Mouse (Mus musculus) erythroblast, embryonic 14.5 days (primary cell): Measurements from ENCODE around the gene Limch1. TPM values are rescaled to one million over a fixed set of nuclear protein-coding genes. Genes with fewer than 3 reads are reported as not detected.

ENCODE experiments used
- H3K27me3 ChIP-seq: 2 replicates; pipeline ENCODE4 v1.6.1; 2012; ENCODE audit warnings: inconsistent platforms; ENCODE audit not compliant: control insufficient read depth
- H3K36me3 ChIP-seq: 2 replicates; pipeline ENCODE4 v1.6.1; 2012; ENCODE audit warnings: mild to moderate bottlenecking, inconsistent platforms; ENCODE audit not compliant: control insufficient read depth
- H3K4me1 ChIP-seq: 2 replicates; pipeline ENCODE4 v1.6.1; 2012; ENCODE audit warnings: inconsistent platforms; ENCODE audit not compliant: control insufficient read depth
- H3K4me3 ChIP-seq: replicated peaks from 2 replicates; pipeline ENCODE3; 2012; ENCODE audit warnings: moderate library complexity, mild to moderate bottlenecking, inconsistent platforms
- H3K9me3 ChIP-seq: 2 replicates; pipeline ENCODE4 v1.6.1; 2012; ENCODE audit warnings: low read length, inconsistent platforms, mixed read lengths; ENCODE audit not compliant: control insufficient read depth
- GATA1 ChIP-seq: IDR thresholded peaks from 2 replicates; pipeline ENCODE4 v1.6.1; 2012; ENCODE audit warnings: low read length, inconsistent platforms, mixed read lengths
- TAL1 ChIP-seq: IDR thresholded peaks from 3 replicates; pipeline ENCODE4 v1.6.1; 2012; ENCODE audit warnings: low read length, inconsistent platforms, mixed read lengths
- polyA plus RNA-seq: library from polyadenylated mRNA; stranded (reverse); fragments of >175 nt; gene quantifications from 2 replicates; pipeline ENCODE4 v1.2.3, GENCODE M21; 2012

Limch1 gene
- polyA plus RNA-seq, 1 experiment, result not detected

DNA sequence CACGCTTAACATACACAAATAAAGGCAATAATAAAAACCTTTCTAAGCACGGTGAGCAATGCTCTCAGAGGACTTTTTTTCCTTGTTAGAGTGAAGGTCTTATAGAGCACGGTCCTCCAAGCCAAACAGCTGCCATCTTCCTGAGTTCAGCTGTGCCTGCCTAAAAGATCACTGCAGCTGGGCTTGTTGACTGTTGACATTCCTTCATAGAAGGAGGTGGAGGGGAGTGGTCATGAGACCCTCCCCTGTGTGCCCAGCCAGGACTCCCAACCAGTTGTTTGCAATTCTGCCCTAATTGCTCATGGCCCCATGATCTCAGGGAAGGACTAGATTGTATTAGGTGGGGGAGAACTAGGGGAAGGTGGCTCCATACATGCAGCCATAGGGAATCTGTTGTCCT is 189.0 kb downstream of the Limch1 start:
- Histone ChIP-seq H3K4me1 (no peaks in the 10 kb centered on the region), H3K9me3 (no peaks in the 10 kb centered on the region), H3K36me3 (no peaks in the 10 kb centered on the region), H3K4me3 (no peak overlapping the region), H3K27me3 (no peaks in the 10 kb centered on the region)
- TF ChIP-seq GATA1, result no peak
- TF ChIP-seq TAL1, result no peak

DNA sequence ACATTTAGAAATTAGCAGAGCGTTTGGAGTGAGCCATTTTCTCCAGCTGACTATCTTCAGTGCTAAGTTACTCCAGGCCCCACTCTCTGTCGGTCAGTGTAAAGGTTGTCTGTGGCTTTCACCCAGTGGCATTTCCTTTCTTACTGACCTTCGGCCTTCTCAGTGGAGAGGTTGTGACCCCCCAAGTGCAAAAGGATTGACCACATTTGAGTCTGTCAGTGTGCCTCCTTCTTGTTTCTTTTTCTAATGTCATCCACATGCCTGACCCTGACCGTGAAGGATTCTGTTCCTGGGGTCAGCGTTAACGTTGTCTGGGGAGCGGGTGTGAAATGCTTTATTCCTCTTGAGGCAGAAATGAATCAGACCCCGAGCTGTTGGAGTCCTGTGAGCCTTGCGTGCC is 191.7 kb downstream of the Limch1 start:
- H3K9me3 ChIP-seq, result peaks cover 5% of the 10 kb centered on the region
- H3K4me3 ChIP-seq, result no peak overlapping the region
- H3K27me3 ChIP-seq, result no peaks in the 10 kb centered on the region
- TF ChIP-seq GATA1 (no peak), TAL1 (no peak)
- no peaks in the 10 kb centered on the region for H3K4me1 ChIP-seq
- no peaks in the 10 kb centered on the region for H3K36me3 ChIP-seq

DNA sequence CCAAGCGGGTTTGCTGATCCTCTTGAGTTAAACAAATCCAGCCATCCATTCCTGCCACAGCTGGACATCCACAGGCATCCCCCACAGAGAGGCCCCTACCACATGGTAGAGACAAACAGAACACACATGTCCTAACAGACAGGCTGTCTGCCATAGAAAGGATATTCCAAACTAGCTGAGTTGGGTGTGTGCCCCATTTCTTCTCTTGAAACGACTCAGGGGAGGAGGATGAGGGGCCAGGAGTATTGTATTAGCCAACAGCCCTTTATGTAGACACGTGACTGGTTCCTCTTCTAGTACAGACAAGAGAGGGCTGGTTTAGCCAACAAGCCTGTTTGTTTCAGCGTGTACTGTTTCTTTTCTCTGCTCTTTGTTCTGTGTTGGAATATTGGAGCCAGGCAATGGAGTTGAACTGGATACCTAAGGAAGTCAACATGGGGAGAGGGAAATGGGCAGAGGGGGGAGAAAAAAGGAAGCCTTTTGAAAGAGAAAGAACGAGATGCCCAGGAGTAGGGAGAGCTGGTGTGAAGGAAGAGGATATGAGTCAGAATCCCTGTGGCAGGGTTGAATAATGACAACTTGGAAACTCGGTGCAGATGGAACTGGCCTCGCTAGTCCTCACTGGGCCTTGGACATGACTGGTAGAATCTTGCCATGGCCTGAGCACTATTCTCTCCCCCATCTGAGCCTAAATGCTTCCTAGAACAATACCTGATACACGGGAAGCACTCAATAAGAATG is 196.3 kb downstream of the Limch1 start:
- Histone ChIP-seq H3K9me3 (peaks cover 7% of the 10 kb centered on the region), H3K4me1 (no peaks in the 10 kb centered on the region), H3K27me3 (no peaks in the 10 kb centered on the region), H3K4me3 (no peak overlapping the region), H3K36me3 (no peaks in the 10 kb centered on the region)
- TF ChIP-seq GATA1 (no peak), TAL1 (no peak)

DNA sequence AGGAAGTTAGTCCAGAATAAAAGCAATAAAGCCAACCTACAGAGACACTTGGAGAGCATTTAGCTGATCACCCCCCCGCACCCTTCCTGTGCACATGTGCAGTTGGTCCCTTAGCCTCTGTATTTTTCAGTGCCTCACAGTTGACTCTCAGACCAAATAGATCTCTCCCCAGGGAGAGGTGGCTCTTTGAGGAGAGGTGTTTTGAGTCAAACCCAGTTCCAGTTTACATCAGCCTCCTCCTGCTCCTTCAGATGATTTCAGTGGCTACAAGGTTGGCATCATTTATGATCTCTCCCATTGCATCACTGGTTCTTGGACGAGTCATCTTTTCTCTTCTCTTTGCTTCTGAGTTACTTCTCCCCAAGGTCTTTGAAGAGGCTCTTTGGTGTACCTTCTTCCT is 197.3 kb downstream of the Limch1 start:
- no peaks in the 10 kb centered on the region for H3K36me3 ChIP-seq
- H3K9me3 ChIP-seq, result peaks cover 7% of the 10 kb centered on the region
- H3K4me3 ChIP-seq, result no peak overlapping the region

DNA sequence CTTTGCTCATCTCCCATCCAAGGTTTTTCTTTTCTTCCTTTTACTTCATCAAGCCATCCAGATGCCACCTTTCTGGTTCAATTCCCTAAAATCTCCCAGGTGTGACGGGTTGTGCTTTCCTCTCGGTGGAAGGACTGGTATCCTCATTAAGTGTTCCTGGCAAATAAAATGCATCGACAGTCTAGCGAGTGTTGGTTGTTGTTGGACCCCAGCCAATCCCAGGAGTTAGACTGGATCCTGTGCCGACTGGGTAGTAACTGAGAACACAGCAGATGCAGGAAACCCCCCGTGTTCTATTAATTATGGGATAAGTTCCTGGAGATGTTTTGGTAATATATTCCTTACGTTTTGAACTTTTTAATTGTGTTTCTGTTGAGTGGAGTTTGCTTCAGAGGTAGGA is 197.9 kb downstream of the Limch1 start:
- Histone ChIP-seq H3K27me3 (no peaks in the 10 kb centered on the region), H3K4me3 (no peak overlapping the region), H3K36me3 (no peaks in the 10 kb centered on the region), H3K9me3 (peaks cover 7% of the 10 kb centered on the region), H3K4me1 (no peaks in the 10 kb centered on the region)
- TF ChIP-seq TAL1, result no peak
- no peak for TF ChIP-seq GATA1

More for the DNA sequence above, 197.3 kb downstream of the Limch1 start:
- TF ChIP-seq GATA1 (no peak), TAL1 (no peak)
- no peaks in the 10 kb centered on the region for H3K4me1 ChIP-seq
- H3K27me3 ChIP-seq, result no peaks in the 10 kb centered on the region

DNA sequence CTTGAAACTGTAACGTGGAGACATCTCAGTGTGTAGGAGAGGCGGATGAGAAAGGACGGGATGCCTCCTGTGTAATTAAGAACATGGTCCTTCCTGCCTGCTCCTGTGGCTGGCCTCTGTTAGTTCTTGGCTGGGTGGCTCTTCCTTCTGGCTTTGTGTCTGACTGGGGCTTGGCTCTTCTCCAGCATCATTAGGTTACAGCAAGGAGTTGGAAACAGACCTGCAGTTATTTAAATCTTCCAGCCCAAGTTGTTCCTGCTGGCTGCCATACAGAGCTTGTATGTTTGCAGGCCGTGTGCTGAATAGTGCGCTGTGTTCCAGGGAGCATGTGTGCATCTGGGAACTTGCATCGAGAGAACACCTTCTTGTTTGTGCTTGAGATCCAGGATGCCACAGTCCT is 202.3 kb downstream of the Limch1 start:
- no peaks in the 10 kb centered on the region for H3K36me3 ChIP-seq
- H3K9me3 ChIP-seq, result peaks cover 2% of the 10 kb centered on the region; the same call in 1 of the 2 replicates
- H3K4me3 ChIP-seq, result no peak overlapping the region
- H3K4me1 ChIP-seq, result no peaks in the 10 kb centered on the region
- H3K27me3 ChIP-seq, result no peaks in the 10 kb centered on the region
- TF ChIP-seq GATA1 (no peak), TAL1 (no peak)

DNA sequence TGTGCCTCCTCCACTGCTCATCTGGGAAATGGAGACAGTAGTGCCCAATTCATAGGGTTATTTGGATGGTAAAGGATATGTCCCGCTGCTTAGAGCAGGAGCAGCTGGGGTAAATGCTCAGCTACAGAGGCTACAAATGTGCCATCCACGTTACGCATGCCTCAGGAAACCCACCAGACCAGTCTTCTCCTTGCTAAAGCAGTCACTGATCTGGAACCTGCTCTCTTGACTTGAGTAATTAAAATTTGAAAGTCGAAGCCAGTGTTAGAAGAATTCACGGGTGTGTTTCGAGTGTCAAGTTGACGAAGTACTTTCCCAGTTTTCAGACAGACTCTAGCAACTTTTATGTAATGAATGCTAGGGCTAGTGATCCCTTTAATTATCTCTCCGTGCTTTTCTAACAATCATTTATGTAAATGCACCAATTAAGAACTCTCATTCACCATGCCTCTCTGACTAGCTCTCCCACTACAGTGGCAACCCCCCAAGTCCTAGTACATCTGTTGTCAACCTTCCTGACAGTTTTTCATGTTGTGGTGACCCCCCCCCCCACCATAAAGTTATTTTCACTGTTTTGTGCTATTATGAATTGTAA is 203.6 kb downstream of the Limch1 start:
- Histone ChIP-seq H3K4me3 (no peak overlapping the region), H3K4me1 (no peaks in the 10 kb centered on the region), H3K27me3 (no peaks in the 10 kb centered on the region), H3K36me3 (no peaks in the 10 kb centered on the region), H3K9me3 (peaks cover 2% of the 10 kb centered on the region; the same call in 1 of the 2 replicates)
- TF ChIP-seq TAL1 (no peak), GATA1 (no peak)

DNA sequence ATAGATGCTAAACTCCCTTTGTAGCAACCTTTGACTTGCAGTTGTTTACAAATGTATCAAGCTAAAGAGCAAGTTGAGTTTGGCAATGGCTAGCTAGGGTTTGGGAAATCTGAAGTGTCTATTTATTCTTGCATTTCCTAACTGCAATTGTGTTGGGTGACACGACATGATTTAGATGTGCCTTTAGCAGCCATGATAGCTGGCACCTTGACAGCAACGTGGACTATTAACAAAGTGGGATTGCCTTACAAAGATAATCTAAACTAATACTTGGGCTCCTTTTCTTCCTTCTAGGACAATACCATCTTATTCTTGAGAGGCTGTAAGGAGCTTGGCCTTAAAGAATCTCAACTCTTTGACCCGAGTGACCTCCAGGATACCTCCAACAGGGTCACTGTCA is 207.7 kb downstream of the Limch1 start:
- TF ChIP-seq GATA1 (no peak), TAL1 (no peak)
- H3K4me1 ChIP-seq, result no peaks in the 10 kb centered on the region

DNA sequence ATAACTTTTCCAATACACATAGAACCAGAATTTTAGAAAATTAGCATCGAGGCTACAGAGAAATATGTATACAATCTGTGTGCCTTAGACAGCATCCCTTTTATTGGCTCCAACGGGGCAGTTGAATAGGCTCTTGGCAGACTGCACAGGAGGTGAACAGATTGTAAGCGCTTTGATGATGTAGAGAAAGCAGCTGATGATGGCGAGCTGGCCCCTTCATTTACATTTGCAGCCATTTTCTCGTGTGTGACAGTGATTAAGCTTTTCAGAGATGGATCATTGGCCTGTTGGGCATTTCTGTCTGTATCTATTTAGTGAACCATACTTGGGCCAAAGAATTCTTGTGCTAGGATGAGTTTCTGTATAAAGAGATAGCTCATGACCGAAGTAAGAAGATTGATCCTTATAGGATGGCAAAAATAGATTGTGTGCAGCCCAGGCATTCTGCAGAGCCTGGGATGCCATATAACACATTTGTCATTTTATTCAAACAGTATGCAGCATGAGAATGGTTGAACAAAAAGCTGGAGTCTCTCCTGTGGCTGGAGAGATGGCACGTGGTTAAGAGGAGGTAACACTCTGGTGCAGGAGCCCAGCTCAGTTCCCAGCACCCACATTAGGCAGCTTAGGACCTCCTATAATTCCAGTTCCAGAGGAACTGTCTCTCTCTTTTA is 208.5 kb downstream of the Limch1 start:
- no peak overlapping the region for H3K4me3 ChIP-seq
- H3K9me3 ChIP-seq, result no peaks in the 10 kb centered on the region
- H3K27me3 ChIP-seq, result no peaks in the 10 kb centered on the region
- TF ChIP-seq TAL1, result no peak
- TF ChIP-seq GATA1, result no peak
- H3K4me1 ChIP-seq, result no peaks in the 10 kb centered on the region
- H3K36me3 ChIP-seq, result no peaks in the 10 kb centered on the region

More for the DNA sequence above, 207.7 kb downstream of the Limch1 start:
- Histone ChIP-seq H3K9me3 (no peaks in the 10 kb centered on the region), H3K36me3 (no peaks in the 10 kb centered on the region), H3K4me3 (no peak overlapping the region), H3K27me3 (no peaks in the 10 kb centered on the region)
